Mouse (Mus musculus) frontal cortex, adult (tissue): Measurements from ENCODE around the gene Erc2.

ENCODE experiments used
- ATAC-seq: cut with Nextera tagmentation; 2 replicates; pipeline ENCODE4 v1.9.2; 2017; ENCODE audit warnings: mild to moderate bottlenecking, moderate library complexity, mixed read lengths; ENCODE audit not compliant: low TSS enrichment

Erc2 gene

GRCm38 (mm10) chr14:28061649-28062375 is 439.6 kb downstream of the Erc2 start:
- no peak for ATAC-seq

- peak; percentile 88 for ATAC-seq
Observed at GRCm38 (mm10) chr14:28068021-28068420, 445.8 kb downstream of the Erc2 start.

GRCm38 (mm10) chr14:28069826-28070225 is 447.6 kb downstream of the Erc2 start:
- ATAC-seq: no peak

GRCm38 (mm10) chr14:28072561-28072960 is 450.3 kb downstream of the Erc2 start:
- ATAC-seq: no peak

GRCm38 (mm10) chr14:28089636-28090443 is 467.6 kb downstream of the Erc2 start:
- ATAC-seq: peak; percentile 33; the same call in 1 of the 2 replicates

GRCm38 (mm10) chr14:28091367-28091766 is 469.1 kb downstream of the Erc2 start:
- ATAC-seq: no peak

GRCm38 (mm10) chr14:28093214-28093613 is 471.0 kb downstream of the Erc2 start:
- ATAC-seq: no peak

- ATAC-seq: no peak
Observed at GRCm38 (mm10) chr14:28093913-28094312, 471.7 kb downstream of the Erc2 start.

- ATAC-seq: no peak
Observed at GRCm38 (mm10) chr14:28099084-28099483, 476.9 kb downstream of the Erc2 start.

- no peak for ATAC-seq
Observed at GRCm38 (mm10) chr14:28113121-28113520, 490.9 kb downstream of the Erc2 start.

- no peak for ATAC-seq
Observed at GRCm38 (mm10) chr14:28120851-28121250, 498.6 kb downstream of the Erc2 start.

- ATAC-seq: no peak
Observed at GRCm38 (mm10) chr14:28126842-28127241, 504.6 kb downstream of the Erc2 start.

- ATAC-seq: peak; percentile 77
Observed at GRCm38 (mm10) chr14:28128999-28129398, 506.8 kb downstream of the Erc2 start.

GRCm38 (mm10) chr14:28143998-28144397 is 521.8 kb downstream of the Erc2 start:
- ATAC-seq: peak; percentile 66

GRCm38 (mm10) chr14:28147201-28147600 is 525.0 kb downstream of the Erc2 start:
- no peak for ATAC-seq

- peak; percentile 70 for ATAC-seq
Observed at GRCm38 (mm10) chr14:28150942-28151341, 528.7 kb downstream of the Erc2 start.

GRCm38 (mm10) chr14:28155706-28156105 is 533.5 kb downstream of the Erc2 start:
- ATAC-seq: peak; percentile 51; the same call in 1 of the 2 replicates

- ATAC-seq: peak; percentile 64
Observed at GRCm38 (mm10) chr14:28160852-28161251, 538.6 kb downstream of the Erc2 start.

- no peak for ATAC-seq
Observed at GRCm38 (mm10) chr14:28164642-28165408, 542.6 kb downstream of the Erc2 start.

- no peak for ATAC-seq
Observed at GRCm38 (mm10) chr14:28165621-28166211, 543.5 kb downstream of the Erc2 start.

- ATAC-seq: no peak
Observed at GRCm38 (mm10) chr14:28170711-28171110, 548.5 kb downstream of the Erc2 start.

- no peak for ATAC-seq
Observed at GRCm38 (mm10) chr14:28171364-28171763, 549.1 kb downstream of the Erc2 start.
